Mouse (Mus musculus): ENCODE results near the gene Tmem176b.

DNA sequence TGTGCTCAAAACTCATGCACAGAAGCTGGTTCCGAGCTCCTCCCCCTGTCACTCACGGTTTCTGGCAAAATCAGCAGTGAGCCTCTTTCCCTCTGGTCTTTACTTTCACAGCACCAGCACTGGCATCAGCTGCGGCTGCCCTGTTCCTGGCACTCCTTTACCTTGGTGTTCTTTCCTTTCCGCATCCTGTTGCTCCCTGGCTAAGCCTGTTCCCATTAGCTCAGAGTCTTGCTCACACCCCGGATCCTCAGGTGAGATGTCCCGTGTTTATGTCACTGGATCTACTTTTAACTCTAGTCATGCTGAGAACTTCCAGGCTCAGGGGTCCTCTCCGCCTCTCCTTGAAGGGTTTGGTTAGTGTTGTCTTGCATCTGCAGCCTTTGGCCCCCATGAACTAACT is 3.8 kb downstream of the Tmem176b start:
- no peak for TF ChIP-seq POLR2A (IDR thresholded peaks at IDR 0.05; ENCODE audit: control insufficient read depth, extremely low read depth, insufficient read depth, low read length, poor library complexity)
- TF ChIP-seq CTCF (IDR thresholded peaks at IDR 0.05; ENCODE audit: borderline replicate concordance, control insufficient read depth, extremely low read depth, insufficient read depth, low read length, poor library complexity), result no peak

Data from thymus, adult 2 months (tissue).